Comparison of ENCODE assay signal across 8 mouse cellular contexts in the genomic region with DNA sequence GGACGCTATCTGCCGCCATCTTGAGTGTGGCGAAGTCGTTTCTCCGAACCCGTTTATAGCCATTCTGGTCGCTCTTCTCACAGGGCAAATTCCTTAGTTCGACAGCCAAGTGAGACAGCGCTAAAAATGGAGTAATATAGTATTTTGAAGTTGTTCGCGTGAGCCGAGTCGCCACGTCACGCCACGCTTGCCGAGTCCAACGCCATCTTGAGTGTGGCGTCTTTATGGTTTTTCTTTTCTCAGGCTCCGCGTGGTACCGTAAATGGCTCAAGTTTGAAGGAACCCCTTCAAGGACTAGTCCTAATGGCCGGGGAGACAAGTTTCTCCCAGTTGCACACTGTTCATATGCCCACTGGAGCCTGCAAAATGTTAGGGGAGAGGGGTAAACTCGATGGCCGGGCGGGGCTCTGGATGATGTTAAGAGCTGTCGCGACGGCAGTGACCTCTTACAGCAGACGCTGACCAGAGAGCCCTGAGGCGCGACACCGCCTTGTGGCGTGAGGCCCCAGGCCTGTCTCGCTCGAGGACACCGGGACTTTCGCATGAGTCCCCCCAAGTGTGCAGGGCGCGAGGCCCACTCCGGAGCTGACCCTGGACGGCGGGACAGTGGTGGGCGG. TPM values are rescaled to one million over a fixed set of nuclear protein-coding genes. Genes with fewer than 3 reads are reported as not detected.
DNase-seq lines count a peak whose midpoint lies in the region; ATAC-seq and TF ChIP-seq lines count a peak whose summit lies in the region.

No protein-coding gene starts in this region.

- H3K27me3 ChIP-seq in liver, embryonic 11.5 days (replicated peaks; ENCODE audit: control insufficient read depth, insufficient read depth, low read length), result no peaks in the 10 kb centered on the region

- peak overlapping the region; percentile 94 for H3K4me2 ChIP-seq in liver, embryonic 11.5 days

- WGBS in liver, embryonic 11.5 days, result under 1% methylated on average over 44 of the region's 44 CpGs

- H3K4me1 ChIP-seq in cortical plate, adult 2 months (ENCODE audit: control insufficient read depth, insufficient read depth, low read length), result peaks cover 1% of the 10 kb centered on the region; the same call in 1 of the 2 replicates
- peaks cover 24% of the 10 kb centered on the region for H3K4me1 ChIP-seq in liver, embryonic 11.5 days (replicated peaks; ENCODE audit: control insufficient read depth, insufficient read depth, low read length)

- TF ChIP-seq POLR2A in cortical plate, adult 2 months (IDR thresholded peaks at IDR 0.05; ENCODE audit: extremely low read depth, insufficient read depth, low read length), result no peak

- peaks cover 16% of the 10 kb centered on the region for H3K36me3 ChIP-seq in liver, embryonic 11.5 days (ENCODE audit: control insufficient read depth, insufficient read depth, low read length)

- peak overlapping the region; percentile 100 for H3K9ac ChIP-seq in liver, embryonic 11.5 days (ENCODE audit: low read depth, low read length)

- TF ChIP-seq CTCF in cortical plate, adult 2 months (IDR thresholded peaks at IDR 0.05; ENCODE audit: extremely low read depth, insufficient read depth, low read length), result no peak

- ATAC-seq in liver, embryonic 11.5 days (replicated peaks; ENCODE audit: low FRiP score), result no peak; the same call in 1 of the 2 replicates
- peak; percentile 26 for ATAC-seq in monocyte, adult 5-6 weeks (replicated peaks; ENCODE audit: insufficient number of reproducible peaks, low FRiP score, low TSS enrichment, poor library complexity, severe bottlenecking)

- H3K9me3 ChIP-seq in liver, embryonic 11.5 days (ENCODE audit: control insufficient read depth, low read length), result no peaks in the 10 kb centered on the region

- DNase-seq in right cerebral cortex, postnatal 14 days, result peak; percentile 61
- DNase-seq in right cerebral cortex, postnatal 10 days (ENCODE audit: low spot score in 2 of 2), result no peak
- DNase-seq in heart, adult 8-10 months (ENCODE audit: low spot score), result peak; percentile 78
- peak; percentile 88 for DNase-seq in kidney, adult 18-20 months
- no peak for DNase-seq in liver, embryonic 11.5 days (ENCODE audit: low spot score)
- DNase-seq in yolk sac, embryonic 10.5 days (ENCODE audit: low spot score), result peak; percentile 83

- peak overlapping the region; percentile 100 for H3K27ac ChIP-seq in cortical plate, adult 2 months (ENCODE audit: insufficient read depth, low read length)
- peak overlapping the region; percentile 99 for H3K27ac ChIP-seq in liver, embryonic 11.5 days (ENCODE audit: low read depth, low read length)

- peak overlapping the region; percentile 41 for H3K4me3 ChIP-seq in cortical plate, adult 2 months (ENCODE audit: insufficient read depth, low read length)
- H3K4me3 ChIP-seq in liver, embryonic 11.5 days (ENCODE audit: low read depth, low read length), result peak overlapping the region; percentile 85

RNA-seq across cellular contexts. Expression of a gene that starts 0.9 kb away (rescaled TPM):
- 548 and 595 TPM in 2 replicates for polyA plus RNA-seq in cortical plate, adult 2 months (2012; rRNA removed)
- 100 to 1,000 TPM; 183 to 230 (median 211) TPM for total RNA-seq in heart, adult 8-10 months (2022)
- polyA plus RNA-seq in liver, embryonic 11.5 days (2014; fragmentation: Nextera tagmentation; extraction: Ambion mirVana), result 2,666 and 2,805 TPM in 2 replicates
- total RNA-seq in monocyte, adult 5-6 weeks (2017), result 2,048 to 2,960 TPM (median 2,606 TPM) in 3 replicates

RNA-seq across cellular contexts. Expression of a gene that starts 56.8 kb away (rescaled TPM):
- polyA plus RNA-seq in cortical plate, adult 2 months (2012; rRNA removed), result 72.4 and 74.9 TPM in 2 replicates
- 10 to 100 TPM; 38.9 to 47.2 (median 44.3) TPM for total RNA-seq in heart, adult 8-10 months (2022)
- 48.1 and 52.1 TPM in 2 replicates for polyA plus RNA-seq in liver, embryonic 11.5 days (2014; fragmentation: Nextera tagmentation; extraction: Ambion mirVana)
- 3.1 to 7.8 TPM (median 4.1 TPM) in 3 replicates for total RNA-seq in monocyte, adult 5-6 weeks (2017)

RNA-seq across cellular contexts. Expression of a gene that starts 57.1 kb away (rescaled TPM):
- 36.5 and 38.7 TPM in 2 replicates for polyA plus RNA-seq in cortical plate, adult 2 months (2012; rRNA removed)
- 10 to 100 TPM in 3 of 4 experiments, 1 to 10 TPM in 1; 9.4 to 11.0 (median 10.6) TPM for total RNA-seq in heart, adult 8-10 months (2022)
- 30.8 and 33.4 TPM in 2 replicates for polyA plus RNA-seq in liver, embryonic 11.5 days (2014; fragmentation: Nextera tagmentation; extraction: Ambion mirVana)
- total RNA-seq in monocyte, adult 5-6 weeks (2017), result 5.7 to 10.7 TPM (median 8.9 TPM) in 3 replicates

Comparison
In these comparisons a context has a peak if more than half of its experiments do, and no peak if none do; other contexts are left out.
1. DNase-seq: peak in right cerebral cortex, postnatal 14 days (single experiment), heart, adult 8-10 months (single experiment), kidney, adult 18-20 months (single experiment) and yolk sac, embryonic 10.5 days (single experiment); none in right cerebral cortex, postnatal 10 days (0 of 2) and liver, embryonic 11.5 days (single experiment).